Mouse (Mus musculus) forebrain, embryonic 14.5 days (tissue): ENCODE results near the gene Snupn. TPM values are rescaled to one million over a fixed set of nuclear protein-coding genes. Genes with fewer than 3 reads are reported as not detected.

Experiments used
- ATAC-seq: fragments of 200-750 bp; cut with Nextera tagmentation; 2 replicates; pipeline ENCODE4 v1.8.0; 2017; ENCODE audit warnings: mild to moderate bottlenecking, moderate library complexity
- DNase-seq: peaks from one replicate; pipeline ENCODE4 v3.0.0-alpha.2; 2015; ENCODE audit warnings: low spot score
- H3K27ac ChIP-seq: fragments of 300-500 bp; sonication (generic); 2 replicates; pipeline ENCODE4 v1.5.1; 2014; ENCODE audit warnings: low read depth, mild to moderate bottlenecking, control low read depth, low read length, moderate library complexity
- H3K27me3 ChIP-seq: fragments of 300-500 bp; sonication (generic); replicated peaks from 2 replicates; pipeline ENCODE4 v1.6.1; 2014; ENCODE audit warnings: low read length, control low read depth, mixed read lengths; ENCODE audit not compliant: control insufficient read depth, insufficient read depth
- H3K36me3 ChIP-seq: fragments of 300-500 bp; sonication (generic); 2 replicates; pipeline ENCODE4 v1.6.1; 2014; ENCODE audit warnings: low read length, control low read depth; ENCODE audit not compliant: control insufficient read depth, insufficient read depth
- H3K4me1 ChIP-seq: fragments of 300-500 bp; sonication (generic); 2 replicates; pipeline ENCODE4 v1.6.1; 2014; ENCODE audit warnings: antibody characterized with exemption, low read length, control low read depth; ENCODE audit not compliant: control insufficient read depth, insufficient read depth
- H3K4me2 ChIP-seq: fragments of 300-500 bp; sonication (generic); 2 replicates; pipeline ENCODE4 v1.6.1; 2014; ENCODE audit warnings: mild to moderate bottlenecking, control low read depth, low read length
- H3K4me3 ChIP-seq: fragments of 300-500 bp; sonication (generic); 2 replicates; pipeline ENCODE4 v1.5.1; 2014; ENCODE audit warnings: low read depth, low read length, control low read depth
- H3K9ac ChIP-seq: fragments of 300-500 bp; sonication (generic); 2 replicates; pipeline ENCODE4 v1.6.1; 2014; ENCODE audit warnings: mild to moderate bottlenecking, low read length, control low read depth, moderate library complexity
- H3K9me3 ChIP-seq: fragments of 300-500 bp; sonication (generic); replicated peaks from 2 replicates; pipeline ENCODE4 v1.6.1; 2016; ENCODE audit warnings: low read length, control low read depth, mixed read lengths; ENCODE audit not compliant: control insufficient read depth
- WGBS: fragments of 180-500 bp; shearing (Covaris S2); extraction: QIAGEN DNeasy Blood & Tissue Kit; methylation state at CpG from one replicate; pipeline ENCODE4 v1.1.7; 2014; 5-methylcytosine and 5-hydroxymethylcytosine counted together
- polyA plus RNA-seq: library from polyadenylated mRNA; unstranded; fragments of >200 nt; fragmentation: Nextera tagmentation; extraction: Ambion mirVana; gene quantifications from 2 replicates; pipeline ENCODE4 v1.2.1, GENCODE M21; 2014

The Snupn gene
- polyA plus RNA-seq, 1 experiment from 2014 or later = 29.1 TPM

DNA sequence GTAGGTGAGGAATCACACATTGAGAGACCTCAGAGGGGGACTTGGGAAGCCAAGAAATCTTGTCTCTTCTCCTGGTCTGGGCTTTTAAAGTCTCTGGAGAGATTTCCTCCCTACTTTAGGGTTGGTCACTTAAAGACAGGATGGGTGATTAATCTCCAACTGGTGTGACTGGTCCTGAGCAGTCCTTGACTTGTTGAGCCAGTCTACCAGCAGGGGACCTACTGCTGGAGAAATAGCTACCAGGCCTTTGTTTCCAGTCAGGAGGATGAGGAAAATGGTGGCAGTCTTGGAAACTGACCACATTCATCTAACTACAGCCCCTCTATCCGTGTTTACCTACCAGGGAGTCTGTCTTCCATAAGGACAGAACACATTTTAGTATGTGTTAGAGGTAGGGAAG is 61.7 kb downstream of the Snupn start:
- no peak for DNase-seq
- H3K4me2 ChIP-seq = no peak overlapping the region
- no peak overlapping the region for H3K9ac ChIP-seq
- 85% methylated on average over 1 of the region's 1 CpGs for WGBS
- H3K27me3 ChIP-seq = no peaks in the 10 kb centered on the region
- no peaks in the 10 kb centered on the region for H3K4me1 ChIP-seq
- H3K9me3 ChIP-seq = no peaks in the 10 kb centered on the region
- ATAC-seq = no peak
- H3K27ac ChIP-seq = no peak overlapping the region
- peaks cover 4% of the 10 kb centered on the region; the same call in 1 of the 2 replicates for H3K36me3 ChIP-seq
- no peak overlapping the region for H3K4me3 ChIP-seq

DNA sequence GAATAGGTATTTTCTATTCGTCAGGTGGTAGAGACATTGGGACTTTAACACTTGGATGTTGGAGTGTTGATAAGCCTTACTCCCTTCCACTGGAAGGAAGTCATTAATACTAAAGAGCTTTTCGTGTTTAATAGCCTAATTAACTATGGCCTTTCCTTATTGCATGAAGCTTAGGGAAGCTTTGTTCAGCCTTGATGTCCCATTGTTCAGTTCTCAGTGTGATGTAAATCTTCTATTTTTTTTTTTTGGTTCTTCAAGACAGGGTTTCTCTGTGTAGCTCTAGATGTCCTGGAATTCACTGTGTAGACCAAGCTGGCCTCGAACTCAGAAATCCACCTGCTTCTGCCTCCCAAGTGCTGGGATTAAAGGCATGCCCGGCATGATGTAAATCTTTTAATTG is 62.2 kb downstream of the Snupn start:
- Histone ChIP-seq H3K9me3 (no peaks in the 10 kb centered on the region), H3K27ac (no peak overlapping the region), H3K4me3 (no peak overlapping the region), H3K36me3 (0 out of 2 replicates have a peak, but pooled peaks cover 4% of the 10 kb centered on the region), H3K4me2 (no peak overlapping the region), H3K4me1 (no peaks in the 10 kb centered on the region), H3K27me3 (no peaks in the 10 kb centered on the region), H3K9ac (no peak overlapping the region)
- DNase-seq = no peak
- no peak for ATAC-seq
- 77% methylated on average over 4 of the region's 4 CpGs for WGBS

DNA sequence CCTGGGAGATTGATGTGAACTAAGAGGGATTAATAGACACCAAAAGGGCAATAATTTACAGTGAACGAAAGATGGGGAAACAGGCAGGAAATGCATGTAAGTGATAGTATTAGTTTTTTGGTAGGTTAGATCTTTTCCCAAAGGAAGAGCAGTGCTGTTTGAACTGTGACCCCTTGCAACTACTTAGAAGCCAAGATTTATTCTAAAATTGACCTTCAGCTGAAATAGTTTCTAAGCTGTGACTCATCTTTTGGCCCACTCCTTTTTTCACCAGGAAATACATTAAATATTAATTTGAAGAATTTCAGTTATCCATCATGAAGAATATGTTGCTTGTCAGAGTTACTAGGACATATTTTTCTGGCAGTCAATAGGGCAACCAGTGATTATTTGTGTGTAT is 63.1 kb downstream of the Snupn start:
- no peak for ATAC-seq
- H3K9me3 ChIP-seq = no peaks in the 10 kb centered on the region
- 90% methylated on average over 1 of the region's 1 CpGs for WGBS

GRCm38 (mm10) chr9:57014766-57015165 is 64.1 kb downstream of the Snupn start:
- no peak for DNase-seq
- Histone ChIP-seq H3K27me3 (no peaks in the 10 kb centered on the region), H3K36me3 (peaks cover 8% of the 10 kb centered on the region), H3K27ac (no peak overlapping the region), H3K4me1 (no peaks in the 10 kb centered on the region), H3K4me2 (no peak overlapping the region), H3K4me3 (no peak overlapping the region), H3K9ac (no peak overlapping the region), H3K9me3 (no peaks in the 10 kb centered on the region)
- no peak for ATAC-seq
- 88% methylated on average over 1 of the region's 1 CpGs for WGBS

More for the DNA sequence above, 63.1 kb downstream of the Snupn start:
- Histone ChIP-seq H3K4me2 (no peak overlapping the region), H3K9ac (no peak overlapping the region), H3K4me3 (no peak overlapping the region), H3K27ac (no peak overlapping the region), H3K36me3 (0 out of 2 replicates have a peak, but pooled peaks cover 4% of the 10 kb centered on the region), H3K27me3 (no peaks in the 10 kb centered on the region), H3K4me1 (no peaks in the 10 kb centered on the region)
- DNase-seq = no peak

- no peaks in the 10 kb centered on the region for H3K9me3 ChIP-seq
- DNase-seq (no peak), ATAC-seq (no peak)
- H3K4me3 ChIP-seq = no peak overlapping the region
- no peak overlapping the region for H3K4me2 ChIP-seq
- WGBS = 80% methylated on average over 1 of the region's 1 CpGs
- no peak overlapping the region for H3K27ac ChIP-seq
- H3K36me3 ChIP-seq = peaks cover 31% of the 10 kb centered on the region
- H3K4me1 ChIP-seq = no peaks in the 10 kb centered on the region
- no peak overlapping the region for H3K9ac ChIP-seq
- no peaks in the 10 kb centered on the region for H3K27me3 ChIP-seq
These were observed 67.0 kb downstream of the Snupn start for GRCm38 (mm10) chr9:57017631-57018030.

DNA sequence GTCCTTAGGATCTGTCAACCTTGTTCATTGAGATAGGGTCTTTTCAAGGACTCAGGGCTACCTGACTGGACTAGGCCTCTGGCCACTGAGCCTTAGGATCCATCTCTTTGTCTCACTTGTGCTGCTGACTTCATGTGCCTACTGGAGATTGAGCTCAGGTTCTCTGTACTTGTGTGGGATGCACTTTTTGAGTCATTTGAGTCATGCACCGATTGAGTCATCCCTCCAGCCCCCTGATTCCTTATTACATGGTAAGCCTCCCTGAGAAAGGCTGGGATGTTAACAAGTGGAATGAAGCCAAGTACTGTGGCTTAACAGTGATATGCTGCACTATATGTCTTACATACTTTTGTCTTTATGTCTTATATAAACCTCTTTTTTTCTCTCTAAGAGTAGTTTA is 81.1 kb downstream of the Snupn start:
- Histone ChIP-seq H3K36me3 (peaks cover 57% of the 10 kb centered on the region), H3K4me1 (no peaks in the 10 kb centered on the region), H3K9me3 (no peaks in the 10 kb centered on the region), H3K9ac (no peak overlapping the region), H3K4me3 (no peak overlapping the region), H3K27ac (no peak overlapping the region), H3K27me3 (no peaks in the 10 kb centered on the region), H3K4me2 (no peak overlapping the region)
- ATAC-seq (no peak), DNase-seq (no peak)
- 97% methylated on average over 1 of the region's 1 CpGs for WGBS

Other genes starting within 250 kb of the Snupn start
- gene Lingo1, start 154.4 kb upstream of the Snupn start, polyA plus RNA-seq = 19.0 and 26.7 TPM in 2 replicates
- not detected in 2 replicates for gene Odf3l1, start 86.2 kb upstream of the Snupn start, polyA plus RNA-seq
- gene Cspg4, start 85.8 kb upstream of the Snupn start, polyA plus RNA-seq = 3.0 and 4.8 TPM in 2 replicates
- gene Snx33, start 22.5 kb upstream of the Snupn start, polyA plus RNA-seq = 1.7 and 1.9 TPM in 2 replicates
- gene Imp3, start 13.4 kb upstream of the Snupn start, polyA plus RNA-seq = 91.1 and 100 TPM in 2 replicates
- gene Ptpn9, start 44.0 kb downstream of the Snupn start, polyA plus RNA-seq = 27.3 and 28.2 TPM in 2 replicates
- 28.5 and 34.2 TPM in 2 replicates for gene Sin3a, start 121.2 kb downstream of the Snupn start, polyA plus RNA-seq
- 24.4 and 34.3 TPM in 2 replicates for gene Man2c1, start 179.8 kb downstream of the Snupn start, polyA plus RNA-seq
- gene Neil1, start 197.4 kb downstream of the Snupn start, polyA plus RNA-seq = 5.5 and 7.0 TPM in 2 replicates
- 164 and 191 TPM in 2 replicates for gene Commd4, start 207.5 kb downstream of the Snupn start, polyA plus RNA-seq